Mouse (Mus musculus) CH12.LX (cell line): ENCODE results near the gene Spg11. TPM values are rescaled to one million over a fixed set of nuclear protein-coding genes. Genes with fewer than 3 reads are reported as not detected.

ENCODE experiments used
- DNase-seq: peaks from one replicate; pipeline ENCODE4 v3.0.0-alpha.2; 2013; ENCODE audit errors: extremely low read depth
- H3K27ac ChIP-seq: 2 replicates; pipeline ENCODE4 v1.5.1; 2012; ENCODE audit warnings: low read depth, mild to moderate bottlenecking, control low read depth, moderate library complexity; ENCODE audit not compliant: insufficient read depth
- H3K27me3 ChIP-seq: replicated peaks from 2 replicates; pipeline ENCODE3; 2012; ENCODE audit warnings: inconsistent platforms
- H3K36me3 ChIP-seq, 2 experiments: replicated peaks in 1 of 2; 2 replicates each; pipeline versions ENCODE3 to v1.6.1; 2012; ENCODE audit warnings: inconsistent platforms in 1 of 2, low read length in 1 of 2, mild to moderate bottlenecking in 1 of 2, mixed read lengths in 1 of 2, moderate library complexity in 1 of 2; ENCODE audit not compliant: control insufficient read depth in 1 of 2, insufficient read depth in 1 of 2
- H3K4me1 ChIP-seq, 2 experiments: 2 replicates each; pipeline ENCODE4 v1.6.1; 2012; ENCODE audit warnings: inconsistent platforms in 1 of 2, moderate library complexity in 1 of 2; ENCODE audit not compliant: insufficient read depth in 2 of 2, control insufficient read depth in 1 of 2
- H3K4me2 ChIP-seq: 2 replicates; pipeline ENCODE4 v1.6.1; 2012; ENCODE audit warnings: low read depth, mild to moderate bottlenecking, control low read depth; ENCODE audit not compliant: poor library complexity, insufficient read depth, severe bottlenecking
- H3K4me3 ChIP-seq, 3 experiments: fragments of 150-350 bp in 1 of 3; sonication (generic) in 1 of 3; replicated peaks in 1 of 3; 2 replicates each; pipeline versions ENCODE3 to v1.5.1; 2011 to 2012; ENCODE audit warnings: low read depth in 2 of 3, low read length in 2 of 3, mild to moderate bottlenecking in 2 of 3, moderate library complexity in 2 of 3, control low read depth in 1 of 3, improper control_type of control experiment in 1 of 3, inconsistent platforms in 1 of 3, mixed read lengths in 1 of 3; ENCODE audit not compliant: poor library complexity in 1 of 3
- H3K79me2 ChIP-seq: replicated peaks from 2 replicates; pipeline ENCODE4 v1.6.1; 2012; ENCODE audit warnings: mild to moderate bottlenecking, moderate library complexity; ENCODE audit not compliant: control insufficient read depth, poor library complexity, insufficient read depth, severe bottlenecking; ENCODE audit errors: extremely low read depth
- H3K9ac ChIP-seq: 2 replicates; pipeline ENCODE4 v1.6.1; 2012; ENCODE audit warnings: low read depth, mild to moderate bottlenecking, control low read depth, moderate library complexity; ENCODE audit not compliant: insufficient read depth
- H3K9me3 ChIP-seq: replicated peaks from 2 replicates; pipeline ENCODE3; 2012; ENCODE audit warnings: low read length, inconsistent platforms, mixed read lengths
- CTCF ChIP-seq, 2 experiments: IDR thresholded peaks in 1 of 2; conservative IDR thresholded peaks in 1 of 2; 2 replicates each; pipeline ENCODE4 v1.5.1; 2011 to 2012; ENCODE audit warnings: low read depth in 2 of 2, low read length in 2 of 2, improper control_type of control experiment in 1 of 2, inconsistent platforms in 1 of 2, mild to moderate bottlenecking in 1 of 2, moderate library complexity in 1 of 2
- ELF1 ChIP-seq: IDR thresholded peaks from 2 replicates; pipeline ENCODE4 v1.6.1; 2014; ENCODE audit warnings: low read depth, mild to moderate bottlenecking, inconsistent platforms, low read length, improper control_type of control experiment
- GABPA ChIP-seq: IDR thresholded peaks from 2 replicates; pipeline ENCODE4 v1.6.1; 2012; ENCODE audit warnings: low read depth, low read length, improper control_type of control experiment, inconsistent platforms; ENCODE audit not compliant: insufficient replicate concordance
- HCFC1 ChIP-seq: IDR thresholded peaks from 2 replicates; pipeline ENCODE4 v1.6.1; 2012; ENCODE audit warnings: low read depth, mild to moderate bottlenecking, inconsistent platforms, low read length, improper control_type of control experiment
- IRF4 ChIP-seq: IDR thresholded peaks from 2 replicates; pipeline ENCODE4 v1.6.1; 2014; ENCODE audit warnings: low read depth, mild to moderate bottlenecking, inconsistent platforms, low read length, improper control_type of control experiment
- MAZ ChIP-seq: IDR thresholded peaks from 2 replicates; pipeline ENCODE4 v1.6.1; 2012; ENCODE audit warnings: low read depth, mild to moderate bottlenecking, inconsistent platforms, low read length, improper control_type of control experiment, moderate library complexity
- MEF2A ChIP-seq: IDR thresholded peaks from 2 replicates; pipeline ENCODE4 v1.6.1; 2014; ENCODE audit warnings: low read depth, mild to moderate bottlenecking, inconsistent platforms, low read length, improper control_type of control experiment, borderline replicate concordance
- NELFE ChIP-seq: IDR thresholded peaks from 2 replicates; pipeline ENCODE4 v1.6.1; 2011; ENCODE audit warnings: low read depth, low read length, improper control_type of control experiment
- POLR2AphosphoS2 ChIP-seq: IDR thresholded peaks from 2 replicates; pipeline ENCODE4 v1.6.1; 2011; ENCODE audit warnings: low read depth, low read length, improper control_type of control experiment
- SIN3A ChIP-seq: IDR thresholded peaks from 2 replicates; pipeline ENCODE4 v1.6.1; 2012; ENCODE audit warnings: low read length, improper control_type of control experiment, inconsistent platforms
- USF1 ChIP-seq: IDR thresholded peaks from 2 replicates; pipeline ENCODE4 v1.6.1; 2014; ENCODE audit warnings: low read depth, mild to moderate bottlenecking, inconsistent platforms, low read length, improper control_type of control experiment
- ZMIZ1 ChIP-seq: IDR thresholded peaks from 2 replicates; pipeline ENCODE4 v1.6.1; 2012; ENCODE audit warnings: low read depth, mild to moderate bottlenecking, inconsistent platforms, low read length, improper control_type of control experiment
- dilution Hi-C: fragments of 300-500 bp; cut with MboI; formaldehyde crosslinking; loops from 2 replicates; pipeline ENCODE4 v1.14.3; 2020; ENCODE audit warnings: low sequenced_read_pairs; ENCODE audit not compliant: extremely low pct_unique_long_range_greater_than_20kb, extremely low pct_ligation_motif_present
- in situ Hi-C: fragments of 300-500 bp; cut with MboI; formaldehyde crosslinking; loops from 3 replicates; pipeline ENCODE4 v1.14.3; 2019; ENCODE audit warnings: low sequenced_read_pairs, low pct_ligation_motif_present, low pct_unique_long_range_greater_than_20kb, mixed read lengths
- polyA plus RNA-seq: library from polyadenylated mRNA; unstranded; fragments of >175 nt; gene quantifications from 2 replicates; pipeline ENCODE4 v1.2.1, GENCODE M21; 2012; ENCODE audit warnings: low read depth; ENCODE audit not compliant: insufficient read length
- total RNA-seq, 2 experiments: library from RNA; depleted of rRNA; stranded (reverse); fragments of 300-350 nt in 1 of 2; fragments of >200 nt in 1 of 2; gene quantifications; 2 replicates each; pipeline ENCODE4 v1.2.3; 2012 to 2014

The Spg11 gene
- total and polyA plus RNA-seq, 3 experiments, result 7.5 to 11.4 (median 10.7) TPM

DNA sequence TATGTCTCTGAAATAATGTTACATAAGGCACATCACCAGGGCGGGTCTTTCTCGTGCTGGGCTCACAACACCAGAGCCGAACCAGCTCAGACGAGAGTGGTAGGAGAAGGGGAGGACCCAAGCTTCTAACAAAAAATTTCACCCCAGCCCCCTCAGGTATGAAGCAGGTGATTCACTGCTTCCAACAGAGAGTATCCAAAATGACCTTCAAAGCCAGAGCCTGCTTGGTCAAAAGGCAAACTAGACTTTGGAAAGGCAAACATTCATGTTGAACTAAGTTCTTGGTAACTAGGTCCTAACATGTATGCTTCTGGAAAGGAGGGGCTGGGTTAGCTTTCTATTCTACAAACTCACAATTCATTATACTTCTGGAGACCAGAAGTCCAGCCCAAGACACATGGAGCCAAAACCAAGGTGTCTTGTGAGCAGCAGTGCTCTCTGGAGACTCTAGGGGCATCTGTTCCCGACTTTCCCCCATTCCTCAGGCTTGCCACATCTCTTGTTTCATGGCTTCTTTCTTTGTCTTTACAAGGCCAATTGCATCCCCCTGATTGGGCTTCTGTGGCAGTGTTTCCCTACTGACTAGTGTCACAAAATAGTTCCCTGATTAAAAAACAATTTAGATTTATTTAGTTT, 23.3 kb upstream of the Spg11 start:
- H3K79me2 ChIP-seq, result no peaks in the 10 kb centered on the region
- H3K9ac ChIP-seq, result no peak overlapping the region
- dilution Hi-C loops, result no loop called here
- no peak overlapping the region for H3K4me2 ChIP-seq
- TF ChIP-seq CTCF (conservative IDR thresholded peaks at IDR 0.05 in 1 of 2, IDR thresholded peaks at IDR 0.05 in 1 of 2; ENCODE audit: low read depth in 2 of 2, low read length in 2 of 2), result peak in 1 of 2 experiments; percentile 42; a peak in 2 of 4 replicates
- no peak for TF ChIP-seq SIN3A
- H3K9me3 ChIP-seq, result peaks cover 2% of the 10 kb centered on the region
- no peak overlapping the region for H3K27ac ChIP-seq
- H3K4me1 ChIP-seq, result peaks cover 10 to 20% of the 10 kb centered on the region in 2 experiments; a peak in 3 of 4 replicates
- no peaks in the 10 kb centered on the region for H3K36me3 ChIP-seq
- H3K27me3 ChIP-seq, result no peaks in the 10 kb centered on the region
- DNase-seq, result no peak
- in situ Hi-C loops, result no loop called here
- no peak overlapping the region for H3K4me3 ChIP-seq

DNA sequence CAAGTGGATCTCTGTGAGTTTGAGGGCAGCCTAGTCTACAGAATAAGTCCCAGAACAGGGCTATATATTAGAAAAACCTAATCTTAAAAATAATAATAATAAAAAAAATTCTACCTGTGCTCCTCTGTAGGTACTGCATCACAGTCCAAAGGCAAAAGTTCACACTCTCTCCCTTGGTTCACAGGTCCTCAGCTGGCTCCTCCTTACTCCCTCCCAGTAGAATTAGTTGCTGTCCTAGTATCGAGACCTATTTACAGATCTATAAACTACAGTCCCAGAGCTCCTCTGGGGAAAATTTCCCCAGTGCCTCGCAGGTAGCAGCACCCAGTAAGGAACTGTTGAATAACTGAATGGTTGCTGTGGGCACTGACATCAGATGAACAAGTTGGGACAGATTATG, 22.6 kb upstream of the Spg11 start:
- Histone ChIP-seq H3K4me1 (peaks cover 10 to 20% of the 10 kb centered on the region in 2 experiments; a peak in 3 of 4 replicates), H3K4me2 (no peak overlapping the region), H3K79me2 (no peaks in the 10 kb centered on the region), H3K9ac (no peak overlapping the region), H3K27ac (no peak overlapping the region), H3K36me3 (no peaks in the 10 kb centered on the region), H3K4me3 (no peak overlapping the region), H3K27me3 (no peaks in the 10 kb centered on the region), H3K9me3 (peaks cover 3% of the 10 kb centered on the region)
- no peak for TF ChIP-seq NELFE
- TF ChIP-seq SIN3A, result no peak
- no peak for TF ChIP-seq MEF2A
- no peak for TF ChIP-seq USF1
- TF ChIP-seq HCFC1, result no peak
- TF ChIP-seq GABPA, result no peak
- TF ChIP-seq MAZ, result no peak
- no peak for TF ChIP-seq POLR2AphosphoS2
- dilution Hi-C loops, result no loop called here
- DNase-seq, result no peak
- in situ Hi-C loops, result no loop called here

- no peaks in the 10 kb centered on the region for H3K27me3 ChIP-seq
- no peaks in the 10 kb centered on the region for H3K79me2 ChIP-seq
- H3K9me3 ChIP-seq, result peaks cover 3% of the 10 kb centered on the region
- no peak for DNase-seq
- H3K4me1 ChIP-seq, result peaks cover 16 to 27% of the 10 kb centered on the region in 2 experiments
- no peak overlapping the region; the same call in 1 of the 2 replicates for H3K27ac ChIP-seq
- peak; percentile 30; the same call in 1 of the 2 replicates for TF ChIP-seq IRF4
- peak; percentile 32; the same call in 1 of the 2 replicates for TF ChIP-seq ELF1
- no peak for TF ChIP-seq ZMIZ1
- in situ Hi-C loops, result no loop called here
- dilution Hi-C loops, result no loop called here
- H3K4me2 ChIP-seq, result 0 out of 2 replicates have a peak overlapping the region, but pooled peaks have one; percentile 46
- H3K4me3 ChIP-seq, result no peak overlapping the region
- H3K36me3 ChIP-seq, result no peaks in the 10 kb centered on the region
- H3K9ac ChIP-seq, result peak overlapping the region; percentile 28; the same call in 1 of the 2 replicates
These were observed 19.8 kb upstream of the Spg11 start for GRCm38 (mm10) chr2:122137839-122138465.
